Mouse (Mus musculus) G1E (cell line): ENCODE measurements at regions not wholly inside any gene's neighbourhood (a gene's known extent, or its start where the extent isn't known, plus 50 kb on each side); places are given as distances from the start of the nearest gene placed in this dataset.

Source experiments
- ATAC-seq: 2 replicates; pipeline ENCODE4 v1.8.0; 2016; ENCODE audit warnings: mild to moderate bottlenecking; ENCODE audit not compliant: insufficient number of reproducible peaks, poor library complexity, low FRiP score, severe bottlenecking; ENCODE audit errors: extremely low read depth
- DNase-seq: peaks from one replicate; pipeline ENCODE4 v3.0.0; 2012; ENCODE audit warnings: low spot score
- H3K27me3 ChIP-seq: 2 replicates; pipeline ENCODE4 v1.6.1; 2012; ENCODE audit warnings: mild to moderate bottlenecking, low read length, inconsistent platforms; ENCODE audit not compliant: insufficient read depth
- H3K36me3 ChIP-seq: replicated peaks from 2 replicates; pipeline ENCODE3; 2012; ENCODE audit warnings: mild to moderate bottlenecking, inconsistent platforms
- H3K4me1 ChIP-seq: 2 replicates; pipeline ENCODE4 v1.6.1; 2012; ENCODE audit warnings: low read depth, low read length, inconsistent platforms, mixed read lengths; ENCODE audit not compliant: insufficient read depth
- H3K4me3 ChIP-seq: 2 replicates; pipeline ENCODE4 v1.5.1; 2012; ENCODE audit warnings: low read depth, mild to moderate bottlenecking, inconsistent platforms, low read length, moderate library complexity, mixed read lengths
- H3K9me3 ChIP-seq: replicated peaks from 2 replicates; pipeline ENCODE4 v1.6.1; 2012; ENCODE audit warnings: inconsistent platforms
- CTCF ChIP-seq: IDR thresholded peaks from 2 replicates; pipeline ENCODE4 v1.5.1; 2012; ENCODE audit warnings: low read depth, low read length, inconsistent platforms, mixed read lengths
- GATA1 ChIP-seq: IDR thresholded peaks from 2 replicates; pipeline ENCODE4 v1.6.1; 2012; ENCODE audit warnings: borderline replicate concordance, low read length, inconsistent platforms, mixed read lengths
- GATA2 ChIP-seq: IDR thresholded peaks from 2 replicates; pipeline ENCODE4 v1.6.1; 2012; ENCODE audit warnings: low read depth, low read length, inconsistent platforms, borderline replicate concordance
- POLR2AphosphoS5 ChIP-seq: IDR thresholded peaks from 2 replicates; pipeline ENCODE4 v1.6.1; 2012; ENCODE audit warnings: low read depth, low read length, inconsistent platforms; ENCODE audit not compliant: insufficient replicate concordance
- TAL1 ChIP-seq: conservative IDR thresholded peaks from 2 replicates; pipeline ENCODE4 v1.6.1; 2012; ENCODE audit warnings: low read depth, low read length, inconsistent platforms, mixed read lengths

GRCm38 (mm10) chr11:57583636-57584277, 61.5 kb upstream of the Galnt10 start:
- ATAC-seq: no peak

GRCm38 (mm10) chr11:57585646-57586045, 59.6 kb upstream of the Galnt10 start:
- DNase-seq (no peak), ATAC-seq (no peak)
- TF ChIP-seq POLR2AphosphoS5 (no peak), CTCF (no peak), TAL1 (no peak), GATA2 (no peak), GATA1 (no peak)
- Histone ChIP-seq H3K36me3 (no peaks in the 10 kb centered on the region), H3K9me3 (0 out of 2 replicates have a peak, but pooled peaks cover 2% of the 10 kb centered on the region), H3K27me3 (peaks cover 22% of the 10 kb centered on the region), H3K4me3 (no peak overlapping the region), H3K4me1 (peaks cover 15% of the 10 kb centered on the region)

More at GRCm38 (mm10) chr11:57583636-57584277, 61.5 kb upstream of the Galnt10 start:
- no peak for DNase-seq
- Histone ChIP-seq H3K9me3 (0 out of 2 replicates have a peak, but pooled peaks cover 2% of the 10 kb centered on the region), H3K27me3 (peaks cover 10% of the 10 kb centered on the region), H3K4me1 (peaks cover 15% of the 10 kb centered on the region), H3K36me3 (no peaks in the 10 kb centered on the region), H3K4me3 (no peak overlapping the region; the same call in 1 of the 2 replicates)
- no peak for TF ChIP-seq CTCF
- TF ChIP-seq GATA2: no peak
- no peak for TF ChIP-seq POLR2AphosphoS5
- no peak for TF ChIP-seq GATA1

- H3K4me1 ChIP-seq: no peaks in the 10 kb centered on the region
- peaks cover 64% of the 10 kb centered on the region for H3K27me3 ChIP-seq
- no peak overlapping the region for H3K4me3 ChIP-seq
- H3K9me3 ChIP-seq: no peaks in the 10 kb centered on the region
- TF ChIP-seq GATA1 (no peak), GATA2 (no peak), TAL1 (no peak), CTCF (no peak), POLR2AphosphoS5 (no peak)
- no peak for ATAC-seq
- no peak for DNase-seq
- no peaks in the 10 kb centered on the region for H3K36me3 ChIP-seq
These were observed 53.0 kb upstream of the Galnt10 start for GRCm38 (mm10) chr11:57592228-57592748.
